ENCODE assay signal across 28 mouse cellular contexts in the genomic region with DNA sequence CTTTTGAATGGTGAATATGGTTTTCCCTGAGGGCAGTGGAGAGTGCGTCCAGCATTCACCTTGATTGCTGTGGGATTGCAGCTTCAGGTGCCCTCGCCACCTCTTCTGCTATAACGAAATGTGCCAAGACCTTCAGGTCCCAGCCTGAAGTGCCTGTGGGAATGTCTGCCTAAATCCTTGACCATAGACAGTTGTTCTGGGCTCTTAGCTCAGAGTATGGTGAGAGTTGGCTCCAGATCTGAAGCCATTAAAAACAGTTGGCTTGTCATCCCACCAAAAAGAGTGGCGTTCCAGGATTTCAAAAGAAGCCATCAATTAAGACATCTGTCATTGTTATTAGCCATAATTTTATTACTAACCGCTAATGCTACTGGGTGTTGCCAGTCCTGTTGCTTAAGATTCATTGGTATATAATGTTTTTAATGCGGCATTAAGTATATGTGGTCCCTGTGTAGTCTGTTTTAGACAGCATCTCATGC.
"Had no signal": no experiment of that assay in that cellular context is flagged by ENCODE, and none has a peak within 500 bp of the region (broad histone marks: within the 10 kb centered on the region; RNA-seq: fewer than 3 reads in every experiment).

No protein-coding gene starts in this region.

- DNase-seq: heart, postnatal 10 days; heart, postnatal 14 days; heart, postnatal 4 days; kidney, adult 11 months; kidney, adult 18-20 months; kidney, adult 2 months; kidney, adult 8-10 months; kidney, adult 9 months; kidney, postnatal 10 days; kidney, postnatal 14 days; kidney, postnatal 25 days; kidney, postnatal 36 days; kidney, postnatal 4 days; layer of hippocampus, adult 9-11 months; layer of hippocampus, postnatal 36 days had no signal

- H3K4me3 ChIP-seq: heart, embryonic 13.5 days; heart, embryonic 15.5 days; hindbrain, embryonic 10.5 days; hindbrain, embryonic 12.5 days; hindbrain, embryonic 13.5 days; hindbrain, embryonic 15.5 days; intestine, embryonic 15.5 days; kidney, embryonic 15.5 days; layer of hippocampus, adult 2 months; left cerebral cortex, adult 2 months had no signal

- H3K27ac ChIP-seq: heart, embryonic 13.5 days; heart, embryonic 15.5 days; hindbrain, embryonic 10.5 days; hindbrain, embryonic 12.5 days; hindbrain, embryonic 13.5 days; hindbrain, embryonic 14.5 days; hindbrain, embryonic 15.5 days; hindbrain, postnatal 0 days; intestine, embryonic 15.5 days; kidney, embryonic 15.5 days; kidney, postnatal 0 days; layer of hippocampus, adult 2 months; left cerebral cortex, adult 2 months had no signal
